Mouse (Mus musculus) erythroblast, adult 5-6 weeks (primary cell): ENCODE results near the gene Fcgr4. TPM values are rescaled to one million over a fixed set of nuclear protein-coding genes. Genes with fewer than 3 reads are reported as not detected.
"Not testable (repeated sequence)": the region's sequence is repeated elsewhere in the genome, so short reads cannot be mapped to it uniquely, and the experiment has no call there.

Source experiments
- ATAC-seq: replicated peaks from 2 replicates; pipeline ENCODE4 v1.8.0; 2016; ENCODE audit warnings: moderate number of reproducible peaks, mild to moderate bottlenecking, moderate TSS enrichment, inconsistent platforms; ENCODE audit not compliant: poor library complexity, low FRiP score, severe bottlenecking
- total RNA-seq, 2 experiments: library from RNA; stranded (forward) in 1 of 2; stranded (reverse) in 1 of 2; fragments of 150-400 nt in 1 of 2; fragments of 200-764, 138-1000 nt in 1 of 2; gene quantifications; 2 replicates each; pipeline versions ENCODE4 v1.2.3 to v1.2.4; 2015 to 2017; ENCODE audit warnings: low replicate concordance in 2 of 2

The Fcgr4 gene
- total RNA-seq (2015; ENCODE audit: low replicate concordance) = 15.3 and 27.5 TPM in 2 replicates
- total RNA-seq (2017; ENCODE audit: low replicate concordance) = 9.3 and 10.6 TPM in 2 replicates

DNA sequence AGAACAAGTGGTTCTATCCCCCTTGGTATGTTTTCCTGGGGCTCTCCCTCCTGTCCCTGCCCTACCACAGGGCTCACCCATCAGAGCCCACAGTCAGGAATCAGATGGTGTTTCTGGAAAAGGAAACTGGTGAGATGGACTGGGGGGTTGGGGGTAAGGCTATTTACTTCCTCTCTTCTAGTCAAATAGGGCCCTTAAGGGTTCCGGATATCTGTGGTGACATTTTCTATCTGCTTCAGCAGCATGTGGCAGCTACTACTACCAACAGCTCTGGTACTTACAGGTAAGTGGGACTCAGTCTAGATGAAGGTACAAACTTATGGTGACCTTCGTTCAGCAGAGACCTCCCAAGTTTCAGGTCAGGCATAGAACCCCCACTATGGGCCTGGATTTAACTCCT, at the start of gene Fcgr4:
Gene Fcgr4 (plus strand): TSS at position 184 of the 400 bp plus-strand sequence.
- no peak for ATAC-seq

DNA sequence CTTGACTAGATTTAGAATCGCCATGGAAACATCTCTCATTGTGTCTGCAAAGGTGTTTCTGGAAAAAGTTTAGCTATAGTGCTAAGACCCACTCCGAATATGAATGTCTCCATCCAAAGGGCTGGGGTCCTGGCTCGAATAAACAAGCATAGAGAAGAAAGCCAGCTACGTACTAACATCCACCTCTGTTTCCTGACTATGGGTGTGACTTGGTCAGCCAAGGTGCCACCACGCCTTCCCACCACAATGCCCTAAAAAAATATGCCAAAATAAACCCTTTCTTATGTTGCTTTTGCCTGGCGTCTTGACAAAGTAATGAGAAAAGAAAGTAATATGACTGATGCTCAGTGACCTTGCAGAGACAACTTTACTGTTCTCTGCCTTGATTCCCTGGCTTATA, 46.2 kb upstream of the Fcgr4 start:
- no peak for ATAC-seq

DNA sequence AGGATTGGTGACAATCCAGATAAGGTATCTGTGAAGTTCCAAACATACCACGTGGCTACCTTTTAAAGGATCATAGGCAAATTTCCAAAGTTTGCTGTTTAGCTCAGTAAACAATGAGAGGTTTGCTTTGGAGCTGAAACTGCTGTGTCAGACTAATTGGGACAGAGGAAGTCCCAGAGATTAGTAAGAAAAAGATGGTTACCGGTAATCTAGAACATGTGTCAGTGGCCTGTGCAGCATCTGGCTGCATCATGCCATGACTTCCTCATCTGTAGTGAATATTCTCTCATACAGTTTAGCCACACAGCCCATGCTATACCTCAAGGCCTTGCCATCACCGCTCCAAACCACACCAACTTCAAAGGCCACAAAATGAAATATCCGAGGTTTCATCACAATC, 45.8 kb upstream of the Fcgr4 start:
- ATAC-seq = no peak

DNA sequence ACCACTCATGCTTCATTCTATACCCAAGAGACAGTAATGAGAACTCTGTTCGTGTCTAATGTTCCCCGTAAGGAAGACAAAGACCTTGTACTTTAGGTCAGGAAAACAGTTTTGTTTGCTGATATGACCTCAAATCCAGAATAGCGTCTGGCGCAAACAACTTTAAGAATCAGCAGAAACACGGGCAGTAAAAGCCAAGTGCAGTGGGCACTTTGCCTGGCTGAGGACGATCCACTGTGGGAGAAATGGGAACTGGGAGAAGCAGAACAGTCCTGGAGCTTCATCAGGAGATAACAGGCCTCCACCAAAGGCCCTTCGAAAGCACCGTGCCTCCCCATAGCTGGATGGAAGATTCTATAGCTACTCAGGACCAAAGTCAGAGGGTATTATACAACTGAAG, 44.5 kb upstream of the Fcgr4 start:
- no peak for ATAC-seq

DNA sequence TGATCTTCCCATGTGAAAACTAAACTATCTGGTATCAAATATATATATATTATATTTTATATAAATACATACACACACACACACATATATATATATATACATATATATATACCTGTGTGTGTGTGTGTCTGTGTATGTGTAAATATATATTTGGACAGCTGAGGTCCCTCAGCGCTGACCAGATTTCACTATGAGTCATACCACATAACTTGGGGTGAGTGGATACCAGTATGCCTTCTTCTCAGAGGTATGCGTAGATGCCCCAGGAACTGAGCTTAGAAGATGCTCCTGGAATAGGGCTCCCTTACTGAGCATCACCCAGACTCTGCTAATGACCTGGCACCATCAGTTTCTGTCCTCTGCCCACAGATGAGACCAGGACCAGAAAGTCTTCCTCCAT, 44.0 kb upstream of the Fcgr4 start:
- ATAC-seq = no peak

DNA sequence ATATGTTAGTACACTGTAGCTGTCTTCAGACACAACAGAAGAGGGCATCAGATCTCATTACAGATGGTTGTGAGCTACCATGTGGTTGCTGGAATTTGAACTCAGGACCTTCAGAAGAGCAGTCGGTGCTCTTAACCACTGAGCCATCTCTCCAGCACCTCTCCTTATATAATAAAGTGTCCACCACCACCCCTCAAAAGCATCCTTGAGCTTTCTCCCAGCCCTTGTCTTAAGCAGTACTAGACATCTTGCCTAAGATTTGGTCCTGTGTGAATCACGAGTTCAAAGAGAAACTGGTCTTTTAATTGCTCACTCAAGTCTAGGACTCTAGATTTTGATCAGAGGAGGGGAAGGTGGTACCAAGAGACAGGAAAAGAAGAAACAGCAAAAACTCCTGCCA, 43.4 kb upstream of the Fcgr4 start:
- not testable (repeated sequence) for ATAC-seq

DNA sequence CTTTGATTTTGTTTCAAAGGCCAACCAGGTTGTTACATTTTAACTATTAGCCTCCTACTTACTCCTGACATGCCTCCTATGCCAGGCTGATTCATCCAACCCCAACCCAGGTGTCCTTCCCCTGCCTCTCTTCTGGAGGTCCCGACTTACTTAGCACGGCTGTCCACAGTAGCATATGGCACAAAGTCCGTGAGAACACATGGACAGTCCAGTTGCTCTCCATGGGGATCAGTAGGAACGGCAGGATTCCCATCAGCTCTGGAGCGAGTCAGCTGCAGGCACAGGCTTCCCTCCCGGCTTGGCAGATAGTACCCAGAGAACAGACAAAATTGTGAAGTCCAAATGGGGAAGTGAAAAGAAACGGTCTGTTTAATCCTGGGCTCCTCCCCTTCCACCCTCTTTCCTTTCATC, 43.0 kb upstream of the Fcgr4 start:
- no peak for ATAC-seq

DNA sequence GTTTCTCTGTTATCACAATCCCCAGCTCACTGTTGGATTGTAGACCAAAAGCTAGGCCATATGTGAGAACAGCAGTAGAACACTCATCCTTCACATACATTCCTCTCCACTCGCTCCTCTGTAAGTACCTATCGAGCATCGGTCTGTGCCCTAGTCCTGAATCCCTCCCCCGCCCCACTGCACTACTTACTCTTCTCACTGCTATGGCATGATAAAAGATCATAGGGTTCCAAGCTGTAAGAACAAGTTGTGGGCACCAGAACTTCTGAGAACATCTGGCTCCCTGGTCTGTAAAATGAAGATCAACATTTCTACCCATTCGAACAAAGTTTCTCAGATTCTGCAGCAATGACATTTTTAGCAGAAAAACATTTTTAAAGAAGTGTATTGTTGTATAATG, 42.3 kb upstream of the Fcgr4 start, which contains the start of gene Fcgr2b:
Gene Fcgr2b (minus strand): TSS at position 101 of the 400 bp plus-strand sequence.
- ATAC-seq = no peak

DNA sequence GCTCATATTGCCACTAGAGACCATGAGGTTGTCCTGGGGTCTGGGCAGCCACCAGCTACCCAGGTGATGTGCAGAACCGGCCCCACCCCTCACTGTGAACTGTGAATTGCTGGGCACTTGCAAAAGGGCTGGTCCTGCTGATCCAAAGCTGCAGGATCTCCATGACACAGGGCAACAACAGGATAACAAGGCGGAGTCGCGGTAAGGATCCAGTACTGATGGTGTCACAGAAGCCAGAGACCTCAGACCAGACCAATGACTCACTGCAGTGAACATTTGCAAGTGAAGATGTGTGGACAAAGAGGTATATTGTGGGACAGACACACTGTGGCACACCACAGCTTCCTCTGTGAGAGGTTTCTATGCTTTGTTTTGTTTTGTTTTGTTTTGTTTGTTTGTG, 40.1 kb upstream of the Fcgr4 start:
- no peak for ATAC-seq

DNA sequence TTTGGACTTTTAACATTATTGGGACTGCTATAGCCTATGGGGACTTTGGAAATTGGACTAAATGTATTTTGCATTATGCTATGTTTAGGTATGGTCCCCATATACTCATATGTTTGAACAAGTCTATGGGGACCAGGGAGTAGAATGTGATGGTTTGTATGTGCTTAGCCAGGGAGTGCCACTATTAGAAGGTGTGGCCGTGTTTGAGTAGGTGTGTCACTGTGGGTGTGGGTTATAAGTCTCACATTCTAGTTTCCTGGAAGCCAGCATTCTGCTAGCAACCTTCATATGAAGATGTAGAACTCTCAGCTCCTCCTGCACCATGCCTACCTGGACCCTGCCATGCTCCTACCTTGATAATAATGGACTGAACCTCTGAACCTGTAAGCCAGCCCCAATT, 37.0 kb upstream of the Fcgr4 start:
- ATAC-seq = not testable (repeated sequence)

DNA sequence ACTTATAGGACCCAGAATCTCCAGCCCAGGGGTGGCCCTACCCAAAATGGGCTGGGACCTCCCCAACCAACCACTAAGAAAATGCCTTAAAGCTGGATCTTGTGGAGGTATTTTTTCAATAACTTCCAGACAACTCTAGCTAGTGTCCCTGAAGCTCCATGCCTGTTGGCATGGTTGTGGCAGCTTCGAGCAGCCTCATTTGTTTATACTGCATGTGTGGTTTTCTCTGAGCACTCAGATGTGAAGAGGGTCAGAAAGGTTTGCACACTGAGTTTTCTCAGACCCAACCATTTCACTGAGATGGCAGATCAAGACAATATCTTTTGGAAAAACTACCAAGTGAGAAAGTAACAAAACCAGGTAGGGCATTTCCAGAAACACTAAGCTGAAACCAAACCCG, 36.4 kb upstream of the Fcgr4 start:
- ATAC-seq = no peak

DNA sequence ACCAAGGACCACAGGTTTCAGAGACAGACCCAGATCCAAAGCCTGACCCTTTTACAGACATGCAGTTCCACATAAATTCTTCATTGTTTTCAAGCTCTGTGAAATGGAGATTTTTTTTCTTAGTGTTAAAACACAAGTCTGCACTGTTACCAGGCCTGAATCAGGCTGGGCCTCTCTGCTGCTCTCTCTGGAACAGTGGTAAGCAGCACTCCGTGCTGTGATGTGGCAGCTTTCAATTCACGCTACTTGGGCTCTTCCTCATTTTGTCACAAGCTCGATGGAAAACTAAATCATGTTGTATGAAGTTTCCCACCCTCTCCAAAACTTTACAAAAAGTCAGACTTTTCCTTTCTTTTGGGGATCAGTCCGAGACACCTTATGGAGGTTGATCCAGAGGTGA, 35.7 kb upstream of the Fcgr4 start:
- ATAC-seq = no peak

DNA sequence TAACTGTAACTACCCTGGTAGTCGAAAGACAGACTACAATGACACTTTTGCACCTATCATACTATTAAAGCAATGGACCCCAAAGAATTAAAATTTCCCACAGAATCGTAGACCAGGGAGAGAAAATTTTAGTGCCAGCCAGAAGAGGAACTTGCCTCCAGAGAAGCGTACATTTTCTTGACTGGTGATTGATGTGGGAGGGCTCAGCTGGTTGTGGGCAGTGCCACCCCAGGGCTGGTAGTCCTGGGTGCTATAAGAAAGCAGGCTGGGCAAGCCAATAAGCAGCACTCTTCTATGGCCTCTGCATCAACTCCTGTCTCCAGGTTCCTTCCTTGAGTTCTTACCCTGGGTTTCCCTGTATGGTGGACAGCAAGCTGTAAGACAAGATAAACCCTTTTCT, 33.6 kb upstream of the Fcgr4 start:
- no peak for ATAC-seq

DNA sequence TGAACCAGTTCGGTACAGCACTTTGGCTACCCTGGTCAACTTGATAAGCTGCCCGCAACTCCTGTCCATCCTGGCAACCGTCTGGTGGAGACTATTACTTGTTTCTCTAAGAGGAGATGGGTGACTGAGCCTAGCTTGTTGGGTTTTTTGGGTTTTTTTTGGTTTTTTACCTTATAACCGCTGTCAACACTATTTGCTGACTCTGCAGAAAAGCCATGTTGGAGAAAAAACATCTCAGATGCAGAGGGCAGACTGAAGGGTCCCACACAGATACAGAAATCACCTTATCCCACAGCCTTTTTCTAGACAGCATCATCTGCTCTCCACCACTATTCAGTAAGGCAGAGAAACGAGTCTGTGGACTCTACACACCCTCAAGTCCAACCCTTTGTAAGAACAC, 32.9 kb upstream of the Fcgr4 start:
- no peak for ATAC-seq

DNA sequence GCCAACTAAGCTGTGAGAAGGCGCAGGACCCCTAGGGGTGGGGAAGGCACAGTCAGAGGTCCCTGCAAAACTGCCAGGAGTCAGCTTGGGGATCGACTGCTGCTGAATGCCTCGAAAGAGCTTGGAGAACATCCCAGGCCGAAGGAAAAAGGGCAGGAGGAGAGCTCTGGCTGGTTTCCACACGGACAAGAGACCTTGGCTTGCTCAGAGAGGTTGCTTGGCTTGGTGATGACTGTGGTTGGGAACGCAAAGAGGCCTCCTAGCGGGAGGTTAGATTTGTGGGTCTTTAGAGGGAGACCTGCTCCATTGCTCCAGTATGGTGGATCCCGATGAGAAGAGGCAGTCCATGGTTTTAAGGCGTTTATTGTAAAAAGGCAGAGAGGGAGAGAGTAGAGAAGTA, 29.1 kb upstream of the Fcgr4 start:
- ATAC-seq = no peak

DNA sequence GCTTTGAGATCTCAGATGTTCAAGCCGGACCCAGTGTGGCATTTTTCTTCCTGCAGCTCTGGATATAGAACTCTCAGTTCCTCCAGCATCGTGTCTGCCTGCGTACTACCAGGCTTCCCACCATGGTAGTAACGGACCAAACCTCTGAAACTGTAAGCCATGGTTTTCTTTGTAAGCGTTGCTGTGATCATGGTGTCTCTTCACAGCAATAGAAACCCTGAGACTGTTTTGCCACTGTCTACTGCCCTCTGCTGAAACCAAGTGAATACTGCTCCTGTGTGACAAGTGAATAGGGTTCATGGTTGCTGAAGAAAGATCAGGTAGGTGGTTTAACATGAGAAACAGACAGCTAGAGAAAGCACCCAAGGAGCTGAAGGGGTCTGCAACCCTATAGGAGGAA, 26.2 kb upstream of the Fcgr4 start:
- ATAC-seq = no peak

DNA sequence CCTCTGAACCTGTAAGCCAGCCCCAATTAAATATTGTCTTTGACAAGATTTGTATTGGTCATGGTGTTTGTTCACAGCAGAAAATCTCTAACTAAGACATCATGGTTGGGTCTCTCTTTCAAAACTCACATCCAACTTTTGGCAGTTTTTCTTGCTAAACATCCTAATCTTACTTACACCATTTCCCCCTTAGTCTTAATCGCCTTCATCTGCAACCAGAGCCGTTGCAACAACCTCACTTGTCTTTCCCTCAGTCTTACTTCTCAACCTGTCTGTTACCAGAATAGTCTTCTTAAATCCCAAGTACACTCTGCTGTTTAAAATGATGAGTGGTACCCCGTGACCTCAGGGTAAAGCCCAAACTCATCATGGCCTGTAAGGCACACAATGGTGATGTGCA, 22.7 kb upstream of the Fcgr4 start:
- ATAC-seq = no peak

DNA sequence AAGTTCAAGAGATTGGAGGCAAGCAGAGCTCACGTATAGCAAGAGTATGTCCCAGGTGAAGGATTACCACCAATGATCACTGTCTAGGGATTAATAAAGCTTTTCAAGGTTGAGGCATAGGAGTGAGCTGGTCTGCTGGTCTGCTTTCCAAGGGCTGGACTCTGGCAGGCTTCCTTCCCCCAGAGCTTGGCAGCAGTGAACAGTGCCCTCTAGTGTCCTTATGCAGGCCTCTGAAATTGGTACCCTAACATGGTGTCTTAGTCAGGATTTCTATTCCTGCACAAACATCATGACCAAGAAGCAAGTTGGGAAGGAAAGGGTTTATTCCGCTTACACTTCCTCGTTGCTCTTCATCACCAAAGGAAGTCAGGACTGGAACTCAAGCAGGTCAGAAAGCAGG, 22.0 kb upstream of the Fcgr4 start:
- ATAC-seq = peak; percentile 75; the same call in 1 of the 2 replicates

DNA sequence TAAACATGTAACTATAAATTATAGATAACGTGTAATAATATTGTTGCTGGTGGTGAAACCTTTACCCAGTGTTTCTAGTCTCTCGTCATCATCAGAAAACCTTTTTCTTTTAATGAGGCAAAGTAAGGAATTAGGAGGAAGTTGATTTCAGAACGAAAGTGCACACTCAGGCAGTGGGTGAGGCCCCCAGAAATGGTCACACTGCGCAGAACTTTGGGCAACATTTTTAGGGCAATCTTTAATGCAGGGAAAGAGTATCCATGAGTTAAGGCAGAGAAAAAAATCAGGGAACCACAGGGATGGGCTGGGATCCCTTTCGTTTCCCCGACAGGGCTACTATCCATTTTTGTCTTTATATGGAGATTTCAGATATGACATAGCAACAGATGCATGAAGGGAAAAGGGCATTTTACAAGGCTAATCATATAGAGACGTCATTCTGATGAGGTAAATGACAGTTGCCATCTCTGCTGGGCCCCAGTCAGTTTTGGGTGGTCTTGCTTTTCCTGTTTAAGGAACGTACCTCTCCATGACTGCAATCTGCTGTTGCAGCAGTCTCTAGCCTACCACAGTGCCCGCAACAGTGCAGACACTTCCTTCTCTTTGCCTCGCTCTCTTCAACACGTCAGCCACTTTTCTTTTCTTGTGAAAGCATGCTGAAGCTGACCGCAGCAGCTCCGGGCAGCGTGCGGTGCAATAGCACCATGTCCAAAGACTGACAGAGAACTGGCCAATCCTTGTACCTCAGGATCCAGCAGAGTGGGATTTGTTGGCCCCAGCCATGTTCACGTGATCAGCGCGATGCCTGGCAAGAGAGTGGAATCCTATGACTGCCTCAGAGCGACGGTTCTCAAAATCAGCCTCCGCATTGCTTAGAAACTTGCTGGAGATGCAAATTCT, 20.7 kb upstream of the Fcgr4 start:
- no peak for ATAC-seq

DNA sequence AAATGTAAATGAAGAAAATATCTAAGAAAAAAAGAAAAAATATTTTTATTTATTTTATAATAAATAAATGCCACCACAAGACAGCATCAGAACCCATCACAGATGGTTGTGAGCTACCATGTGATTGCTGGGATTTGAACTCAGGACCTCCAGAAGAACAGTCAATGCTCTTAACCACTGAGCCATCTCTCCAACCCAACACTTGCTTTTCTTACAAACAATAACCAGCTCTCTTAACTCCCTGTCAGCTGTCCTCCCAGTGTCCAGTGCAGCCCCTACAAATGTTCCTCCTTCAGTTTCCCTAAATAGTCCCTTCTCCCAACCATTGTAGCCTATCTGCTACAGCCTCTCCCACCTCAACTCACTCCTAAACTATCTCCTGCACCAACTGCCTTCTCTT, 18.9 kb upstream of the Fcgr4 start:
- ATAC-seq = no peak

DNA sequence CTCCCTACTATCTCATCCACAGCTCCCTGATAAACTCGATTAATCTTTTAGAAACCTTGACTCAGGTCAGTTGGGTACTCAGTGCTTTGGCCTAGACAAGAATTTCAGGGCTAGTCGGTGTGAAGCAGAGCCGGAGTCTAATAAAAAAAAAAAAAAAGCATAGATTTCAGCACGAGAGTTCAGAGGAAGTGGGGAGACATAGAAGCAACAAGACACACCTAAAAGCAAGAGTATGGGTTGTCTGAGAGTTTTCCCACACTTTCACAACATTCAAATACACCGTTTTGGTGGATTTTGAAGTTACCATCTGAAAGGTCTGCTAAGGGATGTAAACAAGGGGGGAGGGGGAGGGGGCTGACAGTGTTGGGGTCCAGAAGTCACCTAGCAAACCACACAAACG, 13.6 kb upstream of the Fcgr4 start:
- no peak for ATAC-seq

DNA sequence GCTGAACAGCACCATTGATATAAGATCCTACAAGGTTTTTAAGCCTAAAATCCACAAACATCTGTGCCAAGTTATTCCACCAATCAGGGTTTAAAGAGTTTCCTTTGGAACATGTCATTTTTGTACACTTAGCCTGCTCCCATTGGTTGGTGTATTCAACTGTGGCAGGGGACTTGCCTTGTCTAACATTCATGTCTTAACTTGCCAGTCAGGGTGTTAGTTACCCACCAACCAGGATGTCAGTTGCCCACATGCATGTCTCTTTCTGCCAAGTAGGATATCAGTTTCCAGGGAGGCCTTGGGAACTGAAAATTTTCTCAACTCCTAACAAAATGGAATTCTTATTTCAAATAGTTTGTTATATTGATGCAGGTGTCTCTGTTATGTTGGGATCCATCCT, 13.1 kb upstream of the Fcgr4 start:
- no peak for ATAC-seq
